Mouse (Mus musculus) layer of hippocampus, adult 8-10 months (tissue): ENCODE data around the gene Cavin4. TPM values are rescaled to one million over a fixed set of nuclear protein-coding genes. Genes with fewer than 3 reads are reported as not detected.
"Not testable (repeated sequence)": the region's sequence is repeated elsewhere in the genome, so short reads cannot be mapped to it uniquely, and the experiment has no call there.

Source experiments
- DNase-seq, 2 experiments: peaks; one replicate each; pipeline ENCODE4 v3.0.0; 2022; ENCODE audit warnings: low spot score in 2 of 2
- total RNA-seq, 4 experiments: library from RNA; stranded (reverse); gene quantifications; 2 replicates each; pipeline ENCODE4 v1.2.4; 2022

Gene Cavin4
- total RNA-seq, 4 experiments from 2014 or later = 1.5 to 3.4 (median 2.3) TPM

DNA sequence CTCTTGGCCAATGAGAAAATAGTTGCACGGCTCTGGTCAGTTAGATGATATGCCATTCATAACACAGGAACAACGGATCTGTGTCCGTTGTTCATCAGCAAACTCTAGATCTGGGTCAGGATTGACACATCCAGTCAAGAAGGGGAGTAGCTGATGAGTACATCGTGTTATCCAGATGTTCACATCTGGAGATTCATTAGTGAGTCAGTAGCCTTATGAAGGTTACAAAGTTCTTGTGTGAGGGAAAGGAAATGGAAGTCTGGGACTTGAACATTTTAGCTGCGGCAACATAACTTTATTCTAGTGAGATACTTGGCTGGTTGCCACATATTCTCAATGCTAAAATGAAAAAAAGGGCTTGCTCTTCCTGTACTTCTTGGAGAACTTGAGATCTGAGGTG, 9.6 kb downstream of the Cavin4 start:
- no peak for DNase-seq

DNA sequence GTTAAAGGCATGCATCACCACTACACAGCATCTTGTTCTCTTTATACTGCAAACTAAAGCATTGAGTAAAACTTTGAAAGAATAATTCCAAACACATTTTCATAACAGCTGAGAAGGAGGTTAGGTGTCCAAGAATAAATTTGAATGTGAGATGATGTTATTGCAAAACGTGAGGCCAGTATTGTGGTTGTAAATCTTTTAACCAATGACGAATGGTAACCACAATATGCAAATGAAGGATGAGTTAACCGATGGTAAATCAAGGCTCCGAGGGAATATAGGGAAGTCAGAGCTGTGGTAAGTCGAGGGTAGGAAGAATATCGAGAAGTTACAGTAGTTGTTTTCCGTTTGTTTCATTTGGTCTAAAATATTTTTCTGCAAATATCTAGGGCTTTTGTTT, 11.1 kb downstream of the Cavin4 start:
- no peak for DNase-seq

DNA sequence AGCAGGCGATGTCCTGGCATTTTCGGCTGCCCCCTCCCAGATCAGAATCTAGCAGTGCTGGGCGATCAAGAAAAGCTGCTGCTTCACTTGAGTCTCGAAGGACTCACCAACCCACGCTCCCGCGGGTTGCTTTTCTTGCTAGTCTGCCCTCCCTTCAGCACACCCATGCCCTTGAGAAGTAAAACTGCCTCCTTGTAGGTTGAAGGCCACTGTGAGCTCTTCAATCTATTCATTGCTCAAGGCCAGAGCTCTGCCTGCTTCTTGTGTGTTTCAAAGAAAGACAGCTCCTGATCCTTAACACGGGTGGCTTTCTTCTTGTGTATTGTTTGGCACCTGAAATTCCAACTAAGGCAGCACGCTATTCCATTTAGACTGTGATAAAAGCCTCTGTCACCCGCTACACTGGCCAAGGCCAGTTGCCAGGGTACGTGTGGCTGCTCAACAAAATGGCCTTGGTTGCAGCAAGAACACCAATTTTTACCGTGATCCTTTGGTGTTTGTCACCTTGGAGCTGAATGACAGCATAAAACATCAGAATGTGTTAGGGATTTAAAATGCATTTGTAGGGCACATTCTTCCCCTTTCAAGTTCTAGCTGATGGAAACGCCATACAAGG, 13.4 kb downstream of the Cavin4 start:
- no peak for DNase-seq

DNA sequence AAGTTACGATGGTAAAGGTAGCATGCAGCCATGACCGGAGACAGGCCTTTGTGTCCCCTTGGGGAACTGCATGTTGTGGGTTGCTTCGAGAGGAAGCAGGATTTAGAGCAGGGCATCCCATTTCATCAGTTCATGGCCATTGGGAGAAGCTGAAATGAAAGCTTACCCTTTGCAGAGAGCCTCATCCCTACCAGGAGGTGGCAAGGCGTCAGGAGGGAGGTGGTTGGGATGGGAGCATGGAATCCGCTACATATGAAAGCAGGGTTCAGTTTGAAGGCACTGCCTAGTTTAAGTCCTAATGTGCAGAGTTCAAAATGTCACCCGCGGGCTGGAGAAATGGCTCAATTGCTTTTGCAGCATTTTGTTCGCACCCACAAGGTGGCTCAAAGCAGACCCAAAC, 14.0 kb downstream of the Cavin4 start:
- DNase-seq = no peak

DNA sequence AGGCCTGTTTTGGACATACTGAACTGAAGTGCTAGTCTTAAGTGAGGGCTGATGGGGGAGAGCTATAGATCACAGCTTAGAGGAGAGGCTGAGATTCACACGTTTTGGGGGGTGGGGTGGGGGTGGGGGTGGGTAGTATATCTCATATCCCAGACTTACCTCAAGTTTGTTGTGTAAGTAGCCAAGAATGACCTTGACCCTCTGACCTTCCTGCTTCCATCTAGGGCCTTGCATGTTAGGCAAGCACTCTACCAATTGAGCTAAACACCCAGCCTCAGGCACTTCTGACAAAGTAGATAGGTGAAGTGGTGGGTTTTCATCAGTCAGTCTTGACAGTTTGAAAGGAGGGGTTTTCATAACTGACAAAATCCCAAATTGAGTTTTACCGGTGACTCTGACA, 14.5 kb downstream of the Cavin4 start:
- no peak for DNase-seq

DNA sequence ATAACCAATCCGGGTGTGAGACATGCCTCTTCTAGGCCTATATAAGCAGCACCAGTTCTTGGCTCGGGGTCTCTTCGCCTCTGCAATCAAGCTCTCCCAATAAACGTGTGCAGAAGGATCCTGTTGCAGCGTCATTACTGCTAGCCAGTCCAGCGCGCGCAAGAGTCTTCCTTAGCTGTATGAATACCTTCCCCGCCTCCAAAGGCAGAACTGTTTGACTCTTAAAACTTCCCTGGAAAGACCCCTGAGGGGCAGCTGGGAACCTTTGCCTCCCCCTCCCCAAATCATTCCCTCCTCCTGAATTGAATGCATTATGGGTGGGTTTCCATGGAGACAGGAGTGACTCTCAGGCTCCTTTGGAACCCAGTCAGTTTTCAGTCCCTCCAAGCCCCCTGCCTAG, 15.5 kb downstream of the Cavin4 start:
- DNase-seq = no peak

DNA sequence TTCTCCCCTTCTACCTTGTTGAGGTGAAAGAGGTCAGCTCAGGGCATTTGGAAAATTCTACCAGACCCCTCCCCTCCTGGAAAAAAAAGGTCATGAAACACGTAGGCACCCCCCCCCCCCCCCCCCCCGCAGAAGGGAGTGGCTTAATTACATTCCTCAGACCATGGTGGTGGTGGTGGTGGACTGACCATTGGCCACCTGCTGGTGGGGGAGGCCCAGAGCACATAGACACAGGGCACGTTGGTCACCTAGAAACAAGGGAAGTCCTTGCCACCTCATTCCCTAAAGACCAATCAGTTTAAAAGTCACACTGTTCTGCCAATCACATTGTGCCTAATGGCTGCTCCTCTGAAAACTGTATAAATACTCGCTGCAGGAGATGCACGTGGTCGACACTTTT, 16.4 kb downstream of the Cavin4 start:
- not testable (repeated sequence) for DNase-seq

DNA sequence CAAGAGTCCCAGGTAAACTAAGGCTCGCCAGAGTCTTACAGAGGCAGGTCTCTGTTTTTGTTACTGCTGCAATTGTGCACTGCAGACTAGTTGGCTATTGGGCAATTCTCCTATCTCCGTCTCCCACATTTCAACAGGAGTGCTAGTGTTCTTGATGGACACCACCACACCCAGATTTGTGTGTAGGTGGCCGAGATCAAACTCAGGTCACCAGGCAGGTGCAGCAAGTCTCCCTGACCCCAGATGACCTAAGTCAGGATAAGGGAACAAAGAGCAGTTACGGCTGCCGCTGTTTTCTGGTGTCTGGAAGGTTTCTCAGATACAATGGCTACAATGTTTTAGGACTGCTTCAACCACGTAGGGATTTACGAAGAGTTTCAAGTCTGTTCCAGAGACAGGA, 16.9 kb downstream of the Cavin4 start:
- DNase-seq = no peak

DNA sequence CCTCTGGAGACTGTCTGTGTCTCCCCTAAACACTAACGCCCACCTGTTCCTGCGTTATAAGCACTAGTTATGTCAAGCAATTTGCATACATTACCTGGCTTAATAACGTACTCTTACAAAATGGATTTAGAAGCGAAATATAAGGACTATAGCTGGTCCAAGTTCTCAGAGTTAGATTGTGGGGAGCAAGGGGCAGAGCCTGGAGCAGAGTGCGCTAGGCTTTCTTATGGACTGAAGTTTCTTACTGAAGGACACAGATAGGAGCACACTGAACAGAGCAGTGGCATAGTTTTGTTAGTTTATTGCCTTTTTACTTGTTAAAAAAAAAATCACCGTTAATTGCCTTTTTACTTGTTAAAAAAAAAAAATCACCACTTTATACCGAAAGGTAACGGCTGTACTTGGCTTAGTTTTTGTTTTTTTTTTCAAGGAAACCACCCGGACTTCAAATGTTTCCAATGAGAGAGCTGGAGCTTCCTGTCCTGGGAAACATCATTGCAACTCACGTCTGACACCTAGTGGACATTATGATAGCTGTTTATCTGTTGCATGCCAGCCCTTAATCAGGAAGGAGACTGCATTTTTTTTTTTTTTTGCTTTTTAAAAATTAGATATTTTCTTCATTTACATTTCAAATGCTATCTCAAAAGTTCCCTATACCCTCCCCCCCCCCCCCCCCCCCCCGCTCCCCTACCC, 17.5 kb downstream of the Cavin4 start:
- DNase-seq = no peak

DNA sequence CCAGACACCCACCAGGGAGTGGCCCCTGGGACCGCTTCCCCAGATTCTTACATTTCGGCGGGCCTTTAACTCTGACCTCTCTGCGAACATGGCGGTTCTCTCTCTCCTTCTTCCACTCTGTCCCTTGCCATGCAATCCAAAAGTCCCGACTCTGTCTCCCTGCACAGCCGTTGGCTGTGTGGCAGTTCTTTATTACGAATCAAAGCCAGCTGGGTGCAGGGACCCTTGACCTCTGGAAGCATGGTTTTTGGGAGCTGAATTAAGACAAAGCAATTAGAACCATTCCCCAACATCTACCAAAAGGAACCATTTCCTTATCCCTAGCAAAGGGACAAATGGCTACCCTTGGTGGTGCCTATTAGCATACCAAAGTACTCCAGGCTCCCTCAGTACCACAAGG, 19.8 kb downstream of the Cavin4 start:
- DNase-seq = no peak

DNA sequence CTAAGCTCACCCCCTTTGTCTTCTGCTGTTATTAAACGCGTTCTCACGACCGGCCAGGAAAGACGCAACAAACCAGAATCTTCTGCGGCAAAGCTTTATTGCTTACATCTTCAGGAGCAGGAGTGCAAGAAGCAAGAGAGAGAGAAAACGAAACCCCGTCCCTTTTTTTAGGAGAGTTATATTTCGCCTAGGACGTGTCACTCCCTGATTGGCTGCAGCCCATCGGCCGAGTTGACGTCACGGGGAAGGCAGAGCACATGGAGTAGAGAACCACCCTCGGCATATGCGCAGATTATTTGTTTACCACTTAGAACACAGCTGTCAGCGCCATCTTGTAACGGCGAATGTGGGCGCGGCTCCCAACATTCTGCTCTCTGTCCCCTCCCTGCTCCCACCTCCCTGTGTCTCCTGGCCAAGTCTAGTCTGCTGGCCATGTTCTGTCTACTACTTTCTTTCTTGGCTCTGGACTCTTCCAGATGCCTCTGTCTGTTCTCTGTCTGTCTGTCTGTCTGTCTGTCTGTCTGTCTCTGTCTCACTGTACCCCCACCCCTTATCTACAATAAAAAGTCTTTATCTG, 20.4 kb downstream of the Cavin4 start:
- DNase-seq = peak in 1 of 2 experiments; percentile 41

DNA sequence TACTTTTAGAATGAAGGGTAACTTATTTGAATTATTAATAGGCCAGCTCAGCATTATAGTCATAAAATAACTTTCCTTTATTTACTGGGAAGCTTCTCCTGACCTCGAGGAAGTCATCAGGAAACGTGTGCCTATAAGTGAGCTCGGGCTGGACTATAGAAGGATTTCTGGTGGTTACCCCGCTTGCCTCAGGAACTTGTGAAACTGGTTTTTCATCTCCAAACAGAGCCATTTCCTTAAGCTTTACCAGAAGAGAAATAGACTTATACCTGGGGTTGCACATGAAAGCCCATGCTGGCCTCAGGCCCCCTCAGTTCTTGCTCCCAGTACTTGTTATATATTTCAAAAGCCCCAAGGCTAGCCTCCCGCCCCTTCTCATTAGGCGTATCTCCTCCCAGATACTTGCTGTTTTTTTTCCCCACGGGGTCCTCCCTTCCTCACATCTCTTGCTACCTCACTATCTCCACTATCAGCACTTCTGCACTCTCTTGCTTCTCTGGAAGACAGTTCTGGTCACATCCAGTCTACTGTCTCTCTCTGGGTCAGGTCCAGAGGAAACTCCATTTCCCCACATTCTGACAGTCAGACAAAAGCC, 21.4 kb downstream of the Cavin4 start:
- DNase-seq = no peak

DNA sequence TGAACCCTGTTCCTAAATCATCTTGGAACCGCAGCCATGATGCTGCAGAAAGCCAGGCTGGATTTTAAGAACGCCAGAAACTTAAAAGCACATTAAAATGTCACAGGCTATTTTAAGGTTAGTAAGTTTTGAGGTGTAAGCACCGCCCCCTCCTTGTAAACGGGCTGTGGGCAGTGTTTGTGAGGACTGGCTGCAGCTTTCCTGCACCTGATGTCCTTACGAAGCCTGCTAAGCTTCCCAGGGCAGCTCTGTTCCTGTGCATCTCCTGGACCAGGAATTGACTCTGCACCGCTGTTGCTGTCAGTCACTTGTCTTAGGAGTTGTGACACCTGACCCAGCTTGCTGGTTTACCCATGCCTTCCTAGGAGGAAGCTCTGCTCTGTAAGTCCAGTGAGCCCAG, 24.8 kb downstream of the Cavin4 start:
- no peak for DNase-seq

DNA sequence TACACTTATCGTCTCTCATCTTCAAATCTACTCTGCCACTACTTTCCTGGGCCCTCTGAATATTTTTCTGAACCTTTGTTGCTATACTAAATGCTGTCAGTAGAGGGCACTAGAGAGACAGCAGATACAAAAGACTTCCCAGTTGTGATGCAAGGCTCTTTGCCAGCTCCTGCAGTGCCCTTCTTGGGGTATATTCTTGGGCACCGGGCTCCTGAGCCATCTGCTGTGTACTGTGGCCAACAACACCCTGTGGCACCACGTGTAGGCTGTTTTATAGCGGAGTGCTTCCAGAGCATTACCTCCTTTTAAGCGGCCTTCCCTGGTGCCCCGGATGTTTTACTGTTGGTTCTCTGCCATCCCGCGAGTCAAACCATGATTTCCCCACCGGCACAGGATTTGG, 27.3 kb downstream of the Cavin4 start:
- peak in 1 of 2 experiments; percentile 62 for DNase-seq

DNA sequence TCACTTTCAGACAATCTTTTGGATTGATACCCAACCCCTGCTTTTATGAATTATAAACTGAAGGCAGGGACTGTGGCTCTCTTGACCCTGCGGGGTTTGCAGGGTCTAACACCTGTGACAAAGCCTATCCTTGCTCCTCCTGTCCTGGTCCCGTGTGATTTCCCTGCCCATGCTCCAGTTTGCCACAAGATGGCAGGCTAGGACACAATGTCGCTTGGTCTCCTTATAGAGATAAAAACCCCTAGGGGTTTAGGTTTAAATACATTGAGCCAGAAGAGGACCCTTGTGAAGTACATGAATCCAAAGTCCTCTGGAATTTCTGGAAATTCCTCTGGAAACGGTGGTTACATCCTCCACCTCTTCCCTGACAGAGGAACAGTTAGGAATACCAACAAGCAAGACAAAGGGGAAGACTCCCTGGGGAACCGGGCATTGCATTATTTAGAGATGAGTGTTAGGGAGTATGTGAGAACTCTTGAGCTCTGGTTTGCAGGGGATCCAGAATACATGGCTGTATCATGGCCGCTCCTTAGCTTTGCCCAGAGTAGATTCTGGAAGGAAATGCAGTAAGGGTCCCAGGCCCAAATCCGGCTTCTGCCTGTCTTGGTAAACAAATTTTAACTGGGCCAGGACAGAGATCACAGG, 28.6 kb downstream of the Cavin4 start:
- peak in 1 of 2 experiments; percentile 67 for DNase-seq

DNA sequence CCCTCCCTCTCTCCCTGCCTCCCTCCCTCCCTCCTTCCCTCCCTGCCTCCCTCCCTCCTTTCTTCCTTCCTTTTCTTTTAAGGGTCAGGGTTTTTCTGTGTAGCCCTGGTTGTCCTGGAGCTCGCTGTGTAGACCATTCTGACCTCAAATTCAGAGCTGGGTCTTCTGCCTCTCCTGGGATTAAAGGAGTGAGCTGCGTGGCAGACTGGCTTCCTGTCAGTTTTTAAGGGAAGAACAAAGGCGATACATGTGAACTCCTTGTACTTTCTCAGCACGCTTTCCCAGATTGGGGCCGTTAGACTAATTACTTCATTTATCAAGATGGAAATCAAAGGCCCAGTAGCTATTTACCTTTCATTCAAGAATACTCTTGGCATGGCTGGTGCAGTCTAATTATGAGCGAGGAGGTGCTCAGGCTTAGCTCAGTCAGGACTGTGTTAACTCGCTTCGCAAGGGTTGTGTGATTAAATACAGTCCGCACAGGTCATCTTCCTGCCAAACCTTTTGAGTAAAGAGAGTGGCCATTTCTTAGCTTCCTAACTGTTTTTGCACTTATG, 29.5 kb downstream of the Cavin4 start:
- no peak for DNase-seq

DNA sequence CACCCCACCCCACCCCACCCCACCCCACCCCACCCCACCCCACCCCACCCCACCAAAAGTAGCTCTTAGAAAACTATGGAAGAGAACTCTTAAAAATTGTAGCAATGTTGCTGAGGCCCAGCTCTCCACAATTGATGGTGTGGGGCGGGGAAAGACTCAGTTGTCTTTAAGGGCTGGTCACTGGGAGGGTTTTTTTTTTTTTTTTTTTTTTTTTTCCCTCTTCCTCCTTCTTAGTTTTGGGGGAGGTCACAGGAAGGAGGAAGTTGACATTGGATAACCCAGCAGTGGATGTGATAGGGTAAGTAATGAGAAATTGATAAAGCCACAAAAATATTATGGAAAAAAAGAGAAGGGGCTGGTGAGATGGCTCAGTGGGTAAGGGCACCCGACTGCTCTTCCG, 33.4 kb downstream of the Cavin4 start:
- DNase-seq = no peak

DNA sequence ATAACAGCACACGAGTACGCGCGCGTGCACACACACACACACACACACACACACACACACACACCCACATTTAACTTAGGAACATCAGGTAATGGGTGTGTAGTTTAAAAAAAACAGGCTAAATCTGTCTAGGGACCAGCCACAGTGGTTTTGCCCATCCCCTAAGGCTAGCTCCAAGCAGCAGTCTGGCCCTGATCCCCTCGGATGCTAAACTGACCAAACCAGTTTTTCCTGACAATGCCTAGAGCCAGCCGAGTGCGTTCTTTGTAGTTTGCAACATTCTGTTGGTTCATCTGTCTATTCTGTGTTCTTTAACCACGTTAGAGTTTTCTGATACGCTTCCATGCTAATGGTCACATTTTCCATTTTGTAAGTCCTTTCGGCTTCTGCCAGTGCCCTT, 34.0 kb downstream of the Cavin4 start:
- DNase-seq = no peak

DNA sequence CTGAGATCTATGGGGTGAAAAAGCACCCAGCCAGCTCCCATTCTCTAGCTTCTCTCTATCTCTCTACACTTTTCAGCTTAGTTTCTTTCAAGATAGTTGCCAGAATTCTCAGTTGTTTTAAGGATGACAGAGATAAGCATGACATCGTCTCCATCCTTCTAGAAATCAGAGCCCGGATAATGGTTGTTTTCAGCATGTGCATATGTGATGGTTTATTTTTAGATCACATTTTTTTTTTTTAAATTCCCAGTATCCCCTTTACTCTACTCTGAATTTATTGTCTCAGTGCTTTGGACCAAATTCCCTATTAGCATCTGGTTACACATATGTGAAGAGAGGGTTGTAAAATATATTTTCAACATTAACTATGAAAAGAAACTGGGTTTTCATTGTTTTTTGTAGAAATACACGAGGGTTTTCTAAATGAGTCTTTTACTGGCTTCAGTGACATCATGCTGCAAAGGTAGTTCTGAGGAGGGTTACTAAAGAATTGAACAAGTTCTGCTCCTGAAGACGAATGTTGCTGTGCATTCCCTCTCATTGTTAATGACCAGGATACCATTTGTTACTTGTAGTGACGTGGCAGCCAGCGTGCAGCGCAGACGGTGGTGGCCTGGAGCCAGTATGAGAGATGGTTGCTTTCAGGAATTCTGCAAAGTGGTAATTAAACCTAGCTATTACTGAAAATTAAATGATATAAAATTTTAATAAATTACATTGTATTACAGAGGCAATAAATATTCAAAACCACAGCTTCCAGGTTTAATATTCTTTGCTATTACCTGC, 52.7 kb downstream of the Cavin4 start:
- peak; percentile 16 to 45 for DNase-seq

DNA sequence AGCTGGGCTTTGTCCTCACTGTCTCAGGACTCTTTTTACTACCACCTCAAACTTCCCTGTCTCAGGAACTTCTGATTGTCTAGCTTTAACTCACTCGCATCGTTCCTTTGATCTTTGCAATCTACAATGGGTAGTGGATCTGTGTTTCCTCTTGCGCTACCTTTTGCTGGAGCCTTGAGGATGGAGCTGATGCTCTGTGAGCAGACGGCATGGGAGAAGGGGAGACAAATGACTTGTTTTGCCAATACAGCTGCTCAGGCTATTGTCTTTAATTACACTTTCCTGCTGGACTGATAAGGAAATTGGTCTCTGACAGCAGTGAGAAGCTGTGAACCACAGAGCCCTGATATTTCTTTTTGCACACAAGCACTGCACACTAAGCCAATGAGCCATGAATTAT, 53.5 kb downstream of the Cavin4 start:
- no peak for DNase-seq
